Mouse (Mus musculus): ENCODE measurements around the gene Cbln4.

The Cbln4 gene

GRCm38 (mm10) chr2:172043235-172043610 is at the start of gene Cbln4:
Gene Cbln4 (minus strand): TSS chr2:172043466.
- DNase-seq (ENCODE audit: low read depth in 2 of 2, low spot score in 2 of 2), result no peak

DNA sequence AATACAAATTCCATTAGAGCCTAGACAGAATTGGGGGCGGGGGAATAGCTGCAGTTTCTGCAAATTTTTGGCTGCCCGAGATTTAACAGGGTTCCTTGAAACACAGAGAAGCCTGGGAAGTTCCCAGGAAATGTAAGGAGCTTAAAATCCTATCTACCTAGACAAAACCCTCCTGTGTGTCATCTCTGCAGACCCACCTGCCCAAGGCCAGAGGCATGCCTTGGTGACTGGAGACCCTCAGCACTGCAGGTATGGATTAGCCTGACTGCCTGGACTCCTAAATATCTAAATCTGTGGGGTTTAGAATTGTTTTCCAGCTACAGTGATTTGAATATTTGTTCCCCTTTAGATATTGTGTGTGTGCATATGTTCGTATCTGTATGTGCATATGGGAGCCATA is 35.3 kb upstream of the Cbln4 start:
- no peak for DNase-seq (ENCODE audit: low read depth in 2 of 2, low spot score in 2 of 2)

DNA sequence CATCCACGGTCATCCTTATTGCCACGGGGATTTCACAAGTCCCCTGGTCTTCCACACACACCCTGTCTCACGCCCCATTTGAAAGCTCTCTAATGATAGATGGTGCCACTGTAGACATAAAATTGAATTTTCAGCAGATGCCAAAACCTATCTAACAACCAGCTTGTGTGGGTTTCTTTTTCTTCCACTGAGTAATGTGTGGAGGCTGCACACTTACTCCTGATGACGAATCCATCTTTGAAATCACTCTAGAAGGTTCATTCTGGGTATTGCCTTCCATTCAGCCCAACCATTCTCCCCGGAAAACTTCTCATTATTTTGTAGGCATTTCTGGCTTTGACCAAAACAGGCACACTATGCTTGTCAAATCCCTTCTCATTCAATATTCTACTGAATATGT is 33.0 kb upstream of the Cbln4 start:
- no peak for DNase-seq (ENCODE audit: low read depth in 2 of 2, low spot score in 2 of 2)

DNA sequence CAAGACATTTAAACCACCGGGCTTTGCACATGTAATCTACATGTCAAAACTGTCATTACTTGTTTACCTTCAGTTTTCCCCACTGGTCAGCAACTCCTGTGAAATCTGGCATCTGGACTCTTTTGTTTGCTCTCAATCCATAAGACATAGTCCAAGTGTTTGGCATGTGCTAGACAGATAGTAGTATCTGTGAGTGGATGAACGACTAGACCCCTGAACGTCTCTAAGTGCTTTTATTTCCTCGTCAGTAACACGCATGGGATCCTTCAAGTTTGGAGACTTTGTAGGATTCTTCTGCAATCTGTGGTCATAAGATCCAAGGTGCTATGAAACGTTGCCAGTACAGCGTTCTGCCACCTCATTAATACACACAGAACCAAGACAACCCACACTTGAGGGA is 19.6 kb upstream of the Cbln4 start:
- no peak for DNase-seq (ENCODE audit: low read depth in 2 of 2, low spot score in 2 of 2)

GRCm38 (mm10) chr2:172059747-172060146 is 16.5 kb upstream of the Cbln4 start:
- DNase-seq (ENCODE audit: low read depth in 2 of 2, low spot score in 2 of 2), result no peak

GRCm38 (mm10) chr2:172058936-172059665 is 15.8 kb upstream of the Cbln4 start:
- no peak for DNase-seq (ENCODE audit: low read depth in 2 of 2, low spot score in 2 of 2)

DNA sequence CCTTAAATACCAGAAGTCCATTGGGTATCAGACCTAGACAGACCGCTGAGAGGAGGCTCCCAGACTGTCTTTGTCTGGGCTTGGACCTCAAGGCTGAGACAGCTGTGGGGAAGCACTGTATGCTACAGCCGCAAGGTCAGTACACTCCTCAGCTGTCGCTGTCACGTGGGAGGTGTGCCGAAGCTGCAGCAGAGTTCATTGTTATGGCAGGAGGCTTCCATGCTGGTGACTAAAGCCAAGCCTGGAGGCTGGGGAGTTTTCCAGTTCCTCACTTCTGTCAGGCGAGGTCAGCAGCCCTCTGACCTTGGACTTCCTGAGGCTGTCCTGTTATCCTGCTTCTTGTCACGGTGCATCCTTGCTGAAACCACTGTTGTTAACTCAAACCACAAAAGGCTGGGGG is 2.7 kb upstream of the Cbln4 start:
- DNase-seq (ENCODE audit: low read depth in 2 of 2, low spot score in 2 of 2), result no peak

DNA sequence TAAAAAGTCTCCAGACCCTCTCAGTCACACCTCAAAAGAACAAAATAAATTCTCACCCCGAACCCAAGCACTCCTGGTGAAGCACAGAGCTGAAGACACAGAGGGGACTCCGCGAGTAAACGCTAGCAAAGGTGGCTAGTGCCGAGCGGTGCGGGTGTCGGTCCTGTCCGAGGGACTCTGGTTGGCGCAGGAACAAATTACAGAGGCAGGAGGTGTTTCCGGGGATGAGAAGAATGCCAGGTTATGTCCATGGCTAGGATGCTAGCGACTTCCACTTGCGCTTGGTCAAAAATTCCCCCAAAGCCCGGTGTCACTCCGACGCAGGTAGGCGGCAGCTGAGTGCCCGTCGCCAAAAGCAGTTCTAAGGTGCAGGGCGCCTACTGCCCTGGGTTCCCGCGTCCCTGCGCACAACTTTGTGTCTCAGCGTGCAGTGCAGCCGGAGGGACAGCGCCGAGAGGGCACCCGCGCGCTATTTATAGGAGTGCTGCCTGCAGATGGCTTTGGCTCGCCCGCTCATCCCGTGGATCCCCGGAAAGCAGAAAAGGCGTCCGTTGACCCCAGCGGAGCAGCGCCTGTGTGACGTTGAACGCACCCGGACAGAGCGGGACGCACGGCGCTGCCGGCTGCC is 545 bp downstream of the Cbln4 start:
- DNase-seq (ENCODE audit: low read depth in 2 of 2, low spot score in 2 of 2), result no peak

DNA sequence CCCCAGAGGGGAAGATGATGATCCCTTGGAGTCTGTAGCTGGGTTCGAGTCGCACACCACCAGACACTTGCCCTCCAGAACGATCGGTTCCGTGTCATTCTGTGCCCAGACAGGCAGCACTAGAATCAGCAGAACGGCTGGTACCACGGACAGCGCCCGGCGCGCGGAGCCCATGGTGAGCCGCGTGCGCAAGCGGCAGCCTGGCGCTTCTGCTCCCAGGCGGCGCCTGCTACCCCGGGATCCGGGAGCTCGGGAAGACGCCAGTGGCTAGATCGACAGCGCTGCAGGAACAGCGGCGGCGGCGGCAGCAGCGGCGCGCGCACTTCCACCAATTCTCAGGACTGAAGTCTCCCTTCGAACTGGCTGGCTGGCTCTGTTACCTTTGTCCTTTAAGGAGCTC is 1.1 kb downstream of the Cbln4 start:
- DNase-seq (ENCODE audit: low read depth in 2 of 2, low spot score in 2 of 2), result no peak

GRCm38 (mm10) chr2:172040859-172041258 is 2.4 kb downstream of the Cbln4 start:
- no peak for DNase-seq (ENCODE audit: low read depth in 2 of 2, low spot score in 2 of 2)

- no peak for DNase-seq (ENCODE audit: low read depth in 2 of 2, low spot score in 2 of 2)
Observed at GRCm38 (mm10) chr2:172039601-172040000, 3.7 kb downstream of the Cbln4 start.

DNA sequence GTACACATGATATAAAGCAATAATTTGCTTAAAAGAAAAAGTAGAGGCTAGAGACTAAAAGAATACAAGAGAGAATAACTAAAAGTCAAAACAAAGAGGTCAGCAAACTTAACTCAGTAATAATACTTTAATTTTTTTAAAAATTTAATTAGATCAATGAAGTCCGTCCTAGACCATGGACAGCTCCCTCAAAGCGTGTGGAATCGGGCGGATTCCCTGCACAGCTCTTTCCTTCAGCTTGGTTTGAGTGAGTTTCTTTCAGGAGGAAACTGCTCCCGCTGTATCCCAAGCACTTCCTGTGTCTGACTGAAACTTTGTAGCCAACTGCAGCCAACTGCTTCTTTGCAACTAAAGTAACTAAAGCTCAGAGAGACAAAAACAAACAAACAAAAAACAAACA is 9.0 kb downstream of the Cbln4 start:
- DNase-seq (ENCODE audit: low read depth in 2 of 2, low spot score in 2 of 2), result no peak

GRCm38 (mm10) chr2:172025459-172026130 is 17.7 kb downstream of the Cbln4 start:
- no peak for DNase-seq (ENCODE audit: low read depth in 2 of 2, low spot score in 2 of 2)

DNA sequence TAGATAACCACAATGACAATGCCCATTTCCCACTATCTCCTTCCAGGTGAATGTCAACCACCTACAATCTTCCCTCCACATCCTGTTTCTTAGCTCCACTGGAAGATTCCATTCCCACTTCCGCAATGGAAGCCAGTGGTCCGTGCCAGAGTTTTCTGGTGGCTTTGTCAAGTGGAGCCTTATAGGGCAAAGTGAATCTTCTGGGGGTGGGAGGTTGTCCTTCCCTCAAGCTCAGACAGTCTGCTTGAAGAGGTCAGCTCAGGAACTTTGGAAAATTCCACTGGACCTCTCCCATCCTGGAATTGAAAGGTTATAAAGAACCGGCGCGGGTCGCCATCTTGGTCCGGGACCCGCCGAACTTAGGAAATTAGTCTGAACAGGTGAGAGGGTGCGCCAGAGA is 36.5 kb downstream of the Cbln4 start:
- DNase-seq (ENCODE audit: low read depth in 2 of 2, low spot score in 2 of 2), result no peak

DNA sequence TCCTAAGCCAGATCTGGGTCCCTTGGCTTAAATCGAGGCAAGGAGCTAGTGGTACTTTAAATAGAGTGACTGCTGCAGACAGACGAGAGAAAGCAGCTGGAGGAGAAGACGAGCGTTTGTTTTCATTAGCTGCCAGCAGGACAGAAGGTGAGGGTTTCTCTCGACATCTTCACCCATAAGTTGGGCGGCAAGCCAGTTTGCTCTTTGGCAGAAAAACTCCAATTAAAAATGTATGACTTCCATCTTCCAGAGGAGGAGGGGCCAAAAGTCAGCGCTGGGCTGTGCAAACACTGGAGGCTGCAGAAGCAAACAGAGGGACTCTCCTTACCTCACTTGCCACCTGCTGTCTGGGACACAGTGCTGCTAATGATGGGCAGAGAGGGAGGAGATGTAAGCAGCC is 37.3 kb downstream of the Cbln4 start:
- DNase-seq (ENCODE audit: low read depth in 2 of 2, low spot score in 2 of 2), result no peak

- DNase-seq (ENCODE audit: low read depth in 2 of 2, low spot score in 2 of 2), result no peak
Observed at GRCm38 (mm10) chr2:172004029-172004984, 39.0 kb downstream of the Cbln4 start.

DNA sequence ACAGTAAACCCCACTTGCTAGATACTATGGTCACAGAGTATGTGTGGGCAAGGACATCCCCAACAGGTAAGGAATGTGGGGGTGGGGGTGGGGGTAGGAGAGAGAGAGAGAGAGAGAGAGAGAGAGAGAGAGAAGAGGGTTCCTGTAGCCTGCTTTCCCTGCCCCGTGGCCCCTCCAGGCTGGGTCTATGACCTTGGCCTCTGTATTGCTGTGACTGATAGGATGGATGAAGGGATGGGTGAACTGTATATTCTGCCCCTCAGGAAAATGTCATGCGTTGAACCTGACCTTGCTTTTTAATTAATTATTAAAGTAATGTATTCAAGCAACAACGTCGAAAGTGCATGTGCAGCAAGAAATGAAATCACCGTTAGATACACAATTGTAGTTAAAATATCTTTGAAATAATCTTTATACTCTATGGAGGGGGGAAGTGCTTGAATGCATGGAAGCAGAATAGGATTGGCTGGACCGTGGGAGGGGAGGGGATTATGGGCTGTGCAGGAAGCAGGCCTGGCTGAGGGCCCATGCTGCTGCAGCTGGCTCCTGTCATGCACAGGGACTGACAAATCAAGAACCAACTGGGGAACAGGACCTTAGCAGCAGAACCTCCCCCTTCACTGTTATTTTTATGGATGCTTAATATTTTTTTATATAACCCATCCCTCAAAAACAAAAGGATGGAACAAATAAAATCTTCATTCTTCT is 46.1 kb downstream of the Cbln4 start:
- DNase-seq (ENCODE audit: low read depth in 2 of 2, low spot score in 2 of 2), result no peak

DNA sequence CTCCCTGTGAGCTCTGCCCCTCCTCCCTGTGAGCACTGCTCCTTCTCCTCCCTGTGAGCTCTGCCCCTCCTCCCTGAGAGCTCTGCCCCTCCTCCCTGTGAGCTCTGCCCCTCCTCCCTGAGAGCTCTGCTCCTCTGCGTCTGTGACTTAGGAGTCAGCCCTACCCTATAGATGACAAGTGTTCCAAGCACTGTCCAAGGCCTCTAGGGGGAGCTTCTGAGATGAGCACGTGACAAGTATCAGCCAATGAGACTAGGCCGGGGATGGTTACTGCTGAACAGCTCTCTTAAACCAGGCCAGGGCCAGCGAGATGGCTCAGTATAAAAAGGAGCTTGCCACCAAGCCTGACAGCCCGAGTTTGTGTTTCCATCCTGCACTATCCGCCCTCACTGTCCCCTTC is 48.4 kb downstream of the Cbln4 start:
- no peak for DNase-seq (ENCODE audit: low read depth in 2 of 2, low spot score in 2 of 2)

DNA sequence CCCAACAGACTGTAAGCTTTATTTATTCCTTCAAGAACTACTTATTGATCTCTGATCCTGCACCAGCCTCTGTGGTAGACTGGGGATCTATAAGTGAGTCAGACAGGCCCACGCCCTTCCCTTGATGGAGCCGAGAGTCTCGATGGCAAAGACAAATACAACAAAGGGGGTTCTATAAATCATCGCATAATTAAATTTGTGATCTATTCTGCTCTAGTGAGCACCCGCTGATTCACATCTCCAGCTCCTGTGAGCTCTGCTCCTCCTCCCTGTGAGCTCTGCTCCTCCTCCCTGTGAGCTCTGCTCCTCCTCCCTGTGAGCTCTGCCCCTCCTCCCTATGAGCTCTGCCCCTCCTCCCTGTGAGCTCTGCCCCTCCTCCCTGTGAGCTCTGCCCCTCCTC is 49.0 kb downstream of the Cbln4 start:
- no peak for DNase-seq (ENCODE audit: low read depth in 2 of 2, low spot score in 2 of 2)

GRCm38 (mm10) chr2:171986686-171987085 is 56.6 kb downstream of the Cbln4 start:
- no peak for DNase-seq (ENCODE audit: low read depth in 2 of 2, low spot score in 2 of 2)

All from CD8-positive naive resting alpha-beta T cell, adult 2 months (primary cell).